Mouse (Mus musculus) left cerebral cortex, adult 18-20 months (tissue): ENCODE measurements around the gene Sox6. TPM values are rescaled to one million over a fixed set of nuclear protein-coding genes. Genes with fewer than 3 reads are reported as not detected.

ENCODE experiments used
- DNase-seq, 2 experiments: peaks; one replicate each; pipeline ENCODE4 v3.0.0; 2021 to 2022; ENCODE audit warnings: low spot score in 2 of 2, mixed read lengths in 1 of 2
- total RNA-seq, 2 experiments: library from RNA; stranded (reverse); gene quantifications; 2 replicates each; pipeline ENCODE4 v1.2.3; 2021

The Sox6 gene
- total RNA-seq, 2 experiments from 2014 or later = 25.9 to 34.4 TPM

DNA sequence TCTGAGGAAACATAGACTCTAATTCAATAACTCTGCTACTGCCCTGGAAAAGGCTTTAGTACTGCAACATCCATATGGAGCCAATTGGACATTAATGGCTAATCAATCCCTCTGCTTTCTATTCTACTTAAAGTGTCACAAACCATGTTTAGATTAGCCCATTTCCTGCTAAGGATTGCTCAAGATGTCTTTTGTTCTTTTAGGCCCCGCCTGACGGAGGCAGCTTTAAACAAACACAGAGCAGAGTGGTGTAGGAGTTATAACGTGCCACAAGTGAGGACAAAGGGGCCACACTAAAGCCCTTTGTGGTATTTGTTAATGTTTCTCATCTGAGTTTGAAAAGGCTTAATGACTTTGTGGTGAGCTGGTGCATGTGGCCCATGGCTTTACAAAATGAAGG lies 537.1 kb downstream of the Sox6 start:
- no peak for DNase-seq

DNA sequence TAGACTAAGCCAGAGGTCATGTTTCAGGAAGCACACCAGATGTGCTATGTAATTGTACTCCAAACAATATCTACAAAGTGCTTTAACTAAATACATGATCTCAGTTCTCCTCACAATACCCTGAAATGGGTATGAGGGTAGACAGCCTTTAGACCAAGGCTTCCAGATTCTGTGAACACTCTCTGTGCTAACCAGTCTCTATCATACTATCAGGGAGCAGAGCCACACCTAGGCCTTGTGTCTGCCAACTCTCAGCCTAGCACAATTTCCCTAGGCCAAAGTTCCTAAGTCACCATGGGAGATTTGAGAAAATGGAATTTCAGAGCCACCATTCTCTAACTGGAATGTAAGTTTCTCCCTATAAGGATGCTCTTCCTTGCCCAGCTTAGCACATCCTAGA lies 537.8 kb downstream of the Sox6 start:
- DNase-seq = no peak

DNA sequence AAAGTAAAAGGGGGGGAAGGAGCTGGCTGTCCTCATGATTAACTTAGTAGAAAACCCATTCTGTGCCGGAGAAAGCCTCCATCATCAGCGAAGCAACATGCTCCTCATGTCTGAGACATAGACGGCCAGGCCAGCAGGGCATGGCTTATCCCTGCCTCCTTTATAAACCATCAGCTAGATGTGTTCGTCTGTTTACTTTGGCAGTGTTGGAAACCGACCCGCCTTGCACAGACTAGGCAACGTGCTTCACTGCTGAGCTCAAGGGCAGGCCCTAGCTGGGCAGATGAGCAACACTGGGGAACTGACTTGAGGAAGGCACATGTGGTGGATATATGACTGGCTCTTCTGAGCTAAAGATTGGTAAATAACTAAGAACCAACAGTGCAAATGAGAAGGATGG lies 538.4 kb downstream of the Sox6 start:
- DNase-seq = no peak

- DNase-seq = no peak
These were observed 546.9 kb downstream of the Sox6 start for GRCm38 (mm10) chr7:115491721-115492120.

DNA sequence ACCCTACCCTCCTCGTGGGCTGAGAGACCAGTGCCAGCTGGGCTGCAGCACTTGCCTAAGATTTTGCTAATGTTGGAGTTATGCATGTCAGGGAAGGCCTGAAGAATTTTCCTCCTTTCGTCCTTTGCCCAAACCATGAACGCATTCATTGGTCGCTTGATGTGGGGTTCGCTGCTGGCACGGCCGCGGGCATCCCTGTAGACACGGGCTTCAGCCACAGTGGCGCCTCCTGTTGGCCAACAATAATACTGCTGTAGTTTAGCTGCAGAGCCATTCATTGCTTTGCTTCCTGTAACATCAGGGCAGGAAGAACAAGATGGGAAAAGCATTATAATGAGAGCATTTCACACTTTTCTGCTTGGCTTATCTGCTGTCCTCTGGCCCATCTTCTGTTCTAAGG lies 549.0 kb downstream of the Sox6 start:
- DNase-seq = peak in 1 of 2 experiments; percentile 11

- no peak for DNase-seq
These were observed 552.2 kb downstream of the Sox6 start for GRCm38 (mm10) chr7:115486431-115486830.

GRCm38 (mm10) chr7:115485664-115486409 lies 552.8 kb downstream of the Sox6 start:
- no peak for DNase-seq

- no peak for DNase-seq
These were observed 560.8 kb downstream of the Sox6 start for GRCm38 (mm10) chr7:115477763-115478162.

DNA sequence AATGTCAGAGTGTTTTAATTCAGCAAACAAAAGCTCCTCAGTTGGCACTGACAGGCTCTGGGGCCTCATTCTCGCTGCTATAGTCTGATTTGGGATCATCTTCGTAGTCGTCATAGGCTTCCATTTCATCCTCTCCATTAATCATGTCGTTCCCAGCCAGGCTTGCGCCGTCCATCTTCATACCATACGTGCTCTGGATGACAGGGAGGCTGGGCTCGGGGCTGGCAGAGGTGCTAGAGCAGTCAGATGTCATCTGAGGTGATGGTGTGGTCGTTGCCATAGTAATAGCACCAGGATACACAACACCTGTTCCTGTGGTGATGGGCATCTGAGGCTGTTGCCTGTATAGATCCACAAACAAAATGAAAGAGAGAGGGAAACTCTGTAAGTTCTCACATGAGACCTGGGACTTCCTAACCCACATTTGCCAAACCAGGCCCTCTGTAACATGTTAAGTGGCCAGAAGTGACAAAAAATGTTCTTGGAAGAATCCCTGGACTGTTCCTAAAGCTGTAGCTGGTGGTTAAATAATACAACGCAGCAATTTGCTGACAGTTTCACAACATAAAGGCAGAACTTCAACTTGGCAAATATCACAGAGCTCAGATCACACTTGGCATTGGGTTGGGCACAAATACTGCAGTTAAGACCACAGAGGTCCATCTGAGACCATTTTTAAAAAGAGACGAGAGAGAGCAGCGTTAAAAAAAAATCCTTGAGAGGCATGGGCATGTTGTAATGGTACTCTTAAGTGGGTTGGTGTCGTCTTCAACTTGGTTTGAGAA lies 561.5 kb downstream of the Sox6 start:
- DNase-seq = no peak

- DNase-seq = no peak
These were observed 563.4 kb downstream of the Sox6 start for GRCm38 (mm10) chr7:115475176-115475575.

DNA sequence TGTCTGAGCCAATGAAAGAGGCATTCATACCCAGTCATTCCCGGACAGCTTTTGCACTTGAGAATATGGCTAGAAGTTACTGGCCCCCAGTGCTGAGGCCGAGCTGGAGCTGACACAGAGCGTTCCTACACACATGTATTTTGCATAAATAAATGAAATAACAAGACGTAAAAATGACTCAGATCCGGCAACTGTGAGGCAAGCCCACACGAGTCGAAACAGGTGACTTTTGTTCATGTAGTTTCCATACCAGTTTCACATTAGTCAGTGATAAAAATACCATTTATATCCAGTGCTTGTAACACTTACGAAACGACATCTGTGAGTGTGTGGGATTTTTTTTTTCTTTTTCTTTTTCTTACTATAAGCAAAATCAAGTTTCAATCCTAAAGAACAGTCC lies 564.5 kb downstream of the Sox6 start:
- DNase-seq = peak in 1 of 2 experiments; percentile 12

- DNase-seq = no peak
These were observed 565.7 kb downstream of the Sox6 start for GRCm38 (mm10) chr7:115472850-115473249.

DNA sequence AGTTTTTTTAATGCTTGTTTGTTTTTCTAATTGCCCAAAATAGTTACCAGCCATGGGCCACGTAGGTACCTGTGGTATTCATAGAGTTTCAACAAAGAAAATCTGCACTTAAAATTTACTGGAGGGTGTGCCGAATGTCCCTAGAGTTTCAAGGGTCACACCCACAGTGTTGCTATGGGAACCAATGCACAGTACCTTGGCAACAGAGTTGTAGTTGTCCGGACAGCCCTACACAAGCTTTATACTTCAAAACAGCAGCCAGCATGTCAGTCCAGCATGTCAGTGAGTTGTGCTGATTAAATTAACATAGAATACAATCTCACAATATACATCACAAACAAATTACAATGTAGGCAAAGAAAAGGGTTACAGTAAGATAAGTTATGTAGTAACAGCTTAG lies 567.1 kb downstream of the Sox6 start:
- no peak for DNase-seq

- DNase-seq = no peak
These were observed 571.8 kb downstream of the Sox6 start for GRCm38 (mm10) chr7:115466811-115467210.

GRCm38 (mm10) chr7:115463367-115463766 lies 575.2 kb downstream of the Sox6 start:
- DNase-seq = no peak

- DNase-seq = no peak
These were observed 576.3 kb downstream of the Sox6 start for GRCm38 (mm10) chr7:115462276-115462675.

DNA sequence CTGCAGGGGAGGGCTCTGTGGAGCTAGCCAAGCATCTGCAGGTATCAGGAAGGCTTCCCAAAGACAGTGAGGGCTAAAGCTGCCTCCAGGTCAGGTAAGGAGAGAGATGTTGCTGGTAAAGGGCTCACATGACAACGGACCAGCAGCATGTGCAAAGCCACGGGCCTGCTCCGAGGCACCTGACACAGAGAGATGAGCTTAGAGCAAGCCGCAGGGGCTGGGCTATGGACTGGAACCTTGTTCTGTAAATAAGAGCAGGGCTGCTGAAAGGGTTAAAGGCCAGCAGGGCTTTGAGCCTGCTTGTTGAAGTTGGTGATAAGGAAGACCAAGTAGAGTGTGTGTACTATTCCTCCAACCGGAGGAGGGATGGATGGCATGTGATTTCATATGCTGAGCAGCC lies 583.6 kb downstream of the Sox6 start:
- no peak for DNase-seq

DNA sequence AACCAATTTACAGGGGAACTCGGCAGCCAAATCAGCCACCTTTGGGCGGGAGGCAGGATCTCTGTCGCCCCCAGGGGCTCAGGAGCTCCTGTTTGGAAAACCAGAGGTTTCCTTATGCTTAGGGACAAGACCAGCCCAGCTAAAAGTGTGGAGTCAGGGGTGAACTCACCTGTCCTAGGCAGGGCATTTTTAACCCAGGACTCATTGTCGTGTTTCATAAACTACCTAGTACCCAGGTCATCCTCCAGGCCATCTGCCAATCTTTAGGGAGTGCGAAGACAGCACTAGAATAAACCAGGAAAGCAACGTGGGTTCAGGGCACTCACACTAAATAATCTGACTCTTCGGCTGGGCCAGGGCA lies 584.9 kb downstream of the Sox6 start:
- no peak for DNase-seq

GRCm38 (mm10) chr7:115453042-115453712 lies 585.4 kb downstream of the Sox6 start:
- DNase-seq = peak; percentile 9 to 40

DNA sequence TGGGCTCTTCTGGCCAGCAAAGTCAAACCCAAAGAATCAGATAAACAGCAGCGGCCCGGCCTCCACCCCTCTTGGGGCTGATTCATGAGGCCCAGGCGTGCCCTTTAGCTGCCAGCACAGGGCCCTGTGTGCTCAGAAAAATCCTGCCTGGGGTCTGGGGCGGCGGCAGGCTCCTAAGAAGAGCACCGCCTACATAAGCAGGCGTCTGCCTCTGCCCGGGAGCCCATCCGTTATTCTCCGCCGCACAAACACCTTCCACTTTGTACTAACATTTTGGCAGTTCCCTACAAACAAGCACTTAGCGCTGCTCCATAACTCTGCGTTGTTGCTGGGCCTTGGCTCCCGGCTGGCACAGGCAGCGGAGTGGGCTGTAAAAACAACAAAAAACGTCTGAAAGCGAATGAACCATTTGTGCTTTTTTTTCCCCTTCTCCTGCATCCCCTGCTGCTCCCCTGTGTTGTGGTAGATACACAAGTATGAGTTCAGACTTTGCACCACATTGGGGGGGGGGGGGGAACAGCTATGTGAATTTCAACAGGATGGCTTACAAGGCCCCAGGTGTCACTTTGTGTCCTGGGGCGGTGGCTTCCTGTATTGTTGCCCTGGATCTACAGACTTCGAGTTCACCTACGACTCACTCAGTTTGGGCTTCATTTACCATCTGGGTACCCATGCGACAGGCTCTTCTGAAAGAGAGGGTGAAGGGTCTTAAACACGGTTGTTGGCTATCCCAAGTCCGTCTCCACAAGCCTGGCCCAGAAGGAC lies 588.0 kb downstream of the Sox6 start:
- DNase-seq = peak in 1 of 2 experiments; percentile 7

DNA sequence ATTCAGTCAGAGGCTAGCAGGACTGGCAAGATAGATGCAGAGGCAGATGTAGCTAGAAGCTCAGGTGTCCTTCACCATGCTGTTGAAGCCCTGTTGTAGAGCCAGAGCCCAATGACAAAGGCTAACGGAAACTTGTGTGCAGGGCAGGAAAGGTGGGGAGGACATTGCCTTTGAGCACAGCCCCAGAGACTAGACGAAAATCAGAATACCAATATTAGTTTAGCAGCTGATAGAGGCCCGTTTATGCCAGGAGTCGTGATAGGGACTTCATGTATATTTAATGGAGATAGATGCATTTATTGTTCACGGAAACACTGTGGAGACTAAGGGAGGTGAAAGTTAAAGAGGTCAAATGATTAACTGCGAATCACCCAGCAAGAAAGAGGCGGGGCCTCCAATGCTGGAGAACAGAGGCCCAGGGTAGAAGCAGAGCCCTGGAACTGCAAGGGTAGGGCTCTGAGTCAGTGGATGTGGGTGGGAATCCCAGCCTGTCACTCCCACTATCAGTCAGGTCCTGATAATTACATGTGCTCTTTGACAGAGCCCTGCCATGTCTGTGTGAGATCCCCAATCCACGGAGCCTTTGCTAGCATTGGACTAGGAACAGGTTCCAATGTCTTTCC lies 590.1 kb downstream of the Sox6 start:
- DNase-seq = no peak
